Mouse (Mus musculus): ENCODE results near the gene Cd69. TPM values are rescaled to one million over a fixed set of nuclear protein-coding genes. Genes with fewer than 3 reads are reported as not detected.

Cd69 gene
- polyA plus RNA-seq, 1 experiment from 2014 or later: not detected

GRCm38 (mm10) chr6:129241907-129242306 is 33.3 kb downstream of the Cd69 start:
- Histone ChIP-seq H3K4me3 (replicated peaks) (no peak overlapping the region), H3K4me1 (replicated peaks) (peaks cover 8% of the 10 kb centered on the region), H3K4me2 (replicated peaks) (no peak overlapping the region), H3K27ac (no peak overlapping the region), H3K27me3 (no peaks in the 10 kb centered on the region), H3K9me3 (no peaks in the 10 kb centered on the region), H3K9ac (replicated peaks) (no peak overlapping the region), H3K36me3 (no peaks in the 10 kb centered on the region)
- no peak for ATAC-seq
- 73% methylated on average over 6 of the region's 6 CpGs for WGBS

GRCm38 (mm10) chr6:129241471-129241870 is 33.8 kb downstream of the Cd69 start:
- 67% methylated on average over 5 of the region's 5 CpGs for WGBS

GRCm38 (mm10) chr6:129239564-129240248 is 35.5 kb downstream of the Cd69 start:
- H3K4me3 ChIP-seq (replicated peaks): no peak overlapping the region
- no peak overlapping the region for H3K4me2 ChIP-seq (replicated peaks)
- no peaks in the 10 kb centered on the region for H3K36me3 ChIP-seq
- peaks cover 8% of the 10 kb centered on the region for H3K4me1 ChIP-seq (replicated peaks)
- 88% methylated on average over 9 of the region's 9 CpGs for WGBS
- H3K27ac ChIP-seq: no peak overlapping the region
- no peak for ATAC-seq
- H3K9me3 ChIP-seq: no peaks in the 10 kb centered on the region
- no peaks in the 10 kb centered on the region for H3K27me3 ChIP-seq
- no peak overlapping the region for H3K9ac ChIP-seq (replicated peaks)

More at GRCm38 (mm10) chr6:129241471-129241870, 33.8 kb downstream of the Cd69 start:
- Histone ChIP-seq H3K9ac (replicated peaks) (no peak overlapping the region), H3K27me3 (no peaks in the 10 kb centered on the region), H3K4me3 (replicated peaks) (no peak overlapping the region), H3K4me1 (replicated peaks) (peaks cover 8% of the 10 kb centered on the region), H3K36me3 (no peaks in the 10 kb centered on the region), H3K27ac (no peak overlapping the region), H3K9me3 (no peaks in the 10 kb centered on the region), H3K4me2 (replicated peaks) (no peak overlapping the region)
- no peak for ATAC-seq

- H3K27ac ChIP-seq: no peak overlapping the region
Measured at GRCm38 (mm10) chr6:129238275-129239038, 36.8 kb downstream of the Cd69 start.

GRCm38 (mm10) chr6:129237350-129238274 is 37.6 kb downstream of the Cd69 start:
- Histone ChIP-seq H3K4me3 (replicated peaks) (peak overlapping the region; percentile 45), H3K27ac (no peak overlapping the region), H3K27me3 (no peaks in the 10 kb centered on the region), H3K4me1 (replicated peaks) (peaks cover 8% of the 10 kb centered on the region), H3K9me3 (no peaks in the 10 kb centered on the region), H3K4me2 (replicated peaks) (peak overlapping the region; percentile 60), H3K36me3 (no peaks in the 10 kb centered on the region), H3K9ac (replicated peaks) (peak overlapping the region; percentile 42)
- peak; percentile 93 for ATAC-seq
- WGBS: 19% methylated on average over 16 of the region's 16 CpGs

More at GRCm38 (mm10) chr6:129238275-129239038, 36.8 kb downstream of the Cd69 start:
- 13% methylated on average over 14 of the region's 14 CpGs for WGBS
- Histone ChIP-seq H3K4me1 (replicated peaks) (peaks cover 8% of the 10 kb centered on the region), H3K27me3 (no peaks in the 10 kb centered on the region), H3K4me3 (replicated peaks) (peak overlapping the region; percentile 45), H3K9ac (replicated peaks) (peak overlapping the region; percentile 42), H3K4me2 (replicated peaks) (peak overlapping the region; percentile 60), H3K9me3 (no peaks in the 10 kb centered on the region), H3K36me3 (no peaks in the 10 kb centered on the region)
- peak; percentile 89 for ATAC-seq

GRCm38 (mm10) chr6:129236652-129237342 is 38.4 kb downstream of the Cd69 start:
- ATAC-seq: no peak

GRCm38 (mm10) chr6:129235855-129236461 is 39.3 kb downstream of the Cd69 start:
- Histone ChIP-seq H3K4me1 (replicated peaks) (peaks cover 8% of the 10 kb centered on the region), H3K27ac (no peak overlapping the region), H3K27me3 (no peaks in the 10 kb centered on the region), H3K9ac (replicated peaks) (no peak overlapping the region), H3K9me3 (no peaks in the 10 kb centered on the region), H3K4me3 (replicated peaks) (no peak overlapping the region), H3K4me2 (replicated peaks) (no peak overlapping the region), H3K36me3 (no peaks in the 10 kb centered on the region)
- 91% methylated on average over 5 of the region's 5 CpGs for WGBS
- ATAC-seq: no peak

More at GRCm38 (mm10) chr6:129236652-129237342, 38.4 kb downstream of the Cd69 start:
- Histone ChIP-seq H3K36me3 (no peaks in the 10 kb centered on the region), H3K27ac (no peak overlapping the region), H3K4me2 (replicated peaks) (no peak overlapping the region), H3K4me1 (replicated peaks) (peaks cover 8% of the 10 kb centered on the region), H3K4me3 (replicated peaks) (no peak overlapping the region), H3K9me3 (no peaks in the 10 kb centered on the region), H3K9ac (replicated peaks) (no peak overlapping the region), H3K27me3 (no peaks in the 10 kb centered on the region)
- 82% methylated on average over 2 of the region's 2 CpGs for WGBS

- no peak for ATAC-seq
Measured at GRCm38 (mm10) chr6:129234456-129235360, 40.5 kb downstream of the Cd69 start.

GRCm38 (mm10) chr6:129233955-129234369 is 41.3 kb downstream of the Cd69 start:
- no peak overlapping the region for H3K4me2 ChIP-seq (replicated peaks)
- no peak for ATAC-seq
- H3K9ac ChIP-seq (replicated peaks): no peak overlapping the region
- H3K27ac ChIP-seq: no peak overlapping the region
- H3K9me3 ChIP-seq: no peaks in the 10 kb centered on the region
- H3K4me1 ChIP-seq (replicated peaks): peaks cover 8% of the 10 kb centered on the region
- no peaks in the 10 kb centered on the region for H3K36me3 ChIP-seq
- WGBS: 84% methylated on average over 13 of the region's 18 CpGs
- no peak overlapping the region for H3K4me3 ChIP-seq (replicated peaks)
- H3K27me3 ChIP-seq: no peaks in the 10 kb centered on the region

More at GRCm38 (mm10) chr6:129234456-129235360, 40.5 kb downstream of the Cd69 start:
- no peaks in the 10 kb centered on the region for H3K9me3 ChIP-seq
- H3K27me3 ChIP-seq: no peaks in the 10 kb centered on the region
- H3K9ac ChIP-seq (replicated peaks): no peak overlapping the region
- H3K4me1 ChIP-seq (replicated peaks): peaks cover 8% of the 10 kb centered on the region
- no peak overlapping the region for H3K27ac ChIP-seq
- no peak overlapping the region for H3K4me2 ChIP-seq (replicated peaks)
- H3K4me3 ChIP-seq (replicated peaks): no peak overlapping the region
- no peaks in the 10 kb centered on the region for H3K36me3 ChIP-seq
- WGBS: 79% methylated on average over 8 of the region's 8 CpGs

- WGBS: 89% methylated on average over 6 of the region's 6 CpGs
- H3K9ac ChIP-seq (replicated peaks): no peak overlapping the region
- no peaks in the 10 kb centered on the region for H3K27me3 ChIP-seq
- H3K4me3 ChIP-seq (replicated peaks): no peak overlapping the region
- ATAC-seq: no peak
- H3K9me3 ChIP-seq: no peaks in the 10 kb centered on the region
- peaks cover 8% of the 10 kb centered on the region for H3K4me1 ChIP-seq (replicated peaks)
- no peaks in the 10 kb centered on the region for H3K36me3 ChIP-seq
- H3K4me2 ChIP-seq (replicated peaks): no peak overlapping the region
- no peak overlapping the region for H3K27ac ChIP-seq
Measured at GRCm38 (mm10) chr6:129233366-129233954, 41.8 kb downstream of the Cd69 start.
